Mouse (Mus musculus): ENCODE data around the gene Acadm.

Acadm gene

GRCm38 (mm10) chr3:153897216-153897615, 47.2 kb downstream of the Acadm start:
- no peak for DNase-seq

DNA sequence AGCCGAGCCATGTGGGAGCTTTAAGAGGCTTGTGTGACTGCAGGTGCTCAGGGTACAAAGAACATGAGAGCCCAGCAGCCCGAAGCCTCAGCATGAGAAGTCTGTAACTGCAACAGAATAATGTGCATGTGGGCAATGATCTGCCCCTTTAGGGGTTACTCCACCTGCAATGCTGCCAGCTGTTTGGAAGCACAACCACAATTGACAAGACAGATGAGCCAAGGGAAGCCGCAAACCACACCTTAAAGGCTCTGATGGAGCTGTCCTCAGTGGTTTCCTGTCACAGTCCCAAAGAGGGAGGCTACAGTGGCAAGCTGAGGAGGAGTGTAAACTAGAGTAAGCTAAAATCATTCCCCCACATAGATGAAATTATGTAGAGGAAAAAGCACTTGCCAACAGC, 49.0 kb downstream of the Acadm start:
- DNase-seq: no peak

DNA sequence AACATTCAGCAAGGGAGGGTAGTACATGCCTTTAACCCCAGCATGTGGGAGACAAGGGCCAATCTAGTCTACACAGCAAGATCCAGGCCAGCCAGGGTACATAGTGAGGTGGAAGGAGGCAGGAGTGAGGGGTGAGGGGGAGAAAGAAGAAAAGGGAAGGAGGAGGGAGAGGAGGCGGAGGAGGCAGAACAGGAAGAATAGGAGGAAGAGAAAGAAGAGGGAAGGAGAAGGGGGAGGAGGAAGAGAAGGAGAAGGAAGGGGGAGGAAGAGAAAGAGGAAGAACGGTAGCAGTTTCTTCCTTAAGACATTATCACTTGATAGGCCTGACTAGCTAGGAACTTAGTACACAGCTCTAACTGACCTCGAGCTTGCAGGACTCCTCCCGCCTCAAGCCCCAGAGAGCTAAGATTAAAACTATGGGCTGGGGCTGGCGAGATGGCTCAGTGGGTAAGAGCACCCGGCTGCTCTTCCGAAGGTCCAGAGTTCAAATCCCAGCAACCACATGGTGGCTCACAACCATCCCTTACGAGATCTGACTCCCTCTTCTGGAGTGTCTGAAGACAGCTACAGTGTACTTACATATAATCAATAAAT, 55.1 kb downstream of the Acadm start:
- no peak for DNase-seq

- DNase-seq: no peak
Observed at GRCm38 (mm10) chr3:153888141-153888540, 56.3 kb downstream of the Acadm start.

GRCm38 (mm10) chr3:153886296-153886695, 58.1 kb downstream of the Acadm start:
- DNase-seq: no peak
